Mouse (Mus musculus) heart, postnatal 0 days (tissue): ENCODE measurements around the gene Hlf. TPM values are rescaled to one million over a fixed set of nuclear protein-coding genes. Genes with fewer than 3 reads are reported as not detected.
A peak's percentile ranks its signal among the peaks of the same experiment; 100 is the strongest.

Experiments used
- ATAC-seq: fragments of 200-750 bp; cut with Nextera tagmentation; 2 replicates; pipeline ENCODE4 v1.8.0; 2017; ENCODE audit warnings: low read depth, moderate number of reproducible peaks, moderate library complexity; ENCODE audit not compliant: insufficient read depth
- DNase-seq: peaks from one replicate; pipeline ENCODE4 v3.0.0-alpha.2; 2016; ENCODE audit warnings: low spot score
- H3K27ac ChIP-seq: fragments of 300-500 bp; sonication (generic); 2 replicates; pipeline ENCODE4 v1.5.1; 2014; ENCODE audit warnings: low read depth, mild to moderate bottlenecking
- H3K27me3 ChIP-seq: fragments of 300-500 bp; sonication (generic); 2 replicates; pipeline ENCODE4 v1.6.1; 2014; ENCODE audit warnings: low read length, mixed read lengths; ENCODE audit not compliant: control insufficient read depth, insufficient read depth
- H3K36me3 ChIP-seq: fragments of 300-500 bp; sonication (generic); replicated peaks from 2 replicates; pipeline ENCODE4 v1.6.1; 2014; ENCODE audit warnings: low read length, mixed read lengths; ENCODE audit not compliant: control insufficient read depth, insufficient read depth
- H3K4me1 ChIP-seq: fragments of 300-500 bp; sonication (generic); 2 replicates; pipeline ENCODE4 v1.6.1; 2014; ENCODE audit warnings: antibody characterized with exemption; ENCODE audit not compliant: control insufficient read depth, insufficient read depth
- H3K4me2 ChIP-seq: fragments of 300-500 bp; sonication (generic); 2 replicates; pipeline ENCODE4 v1.6.1; 2014; ENCODE audit warnings: low read depth, mild to moderate bottlenecking, low read length, moderate library complexity
- H3K4me3 ChIP-seq: fragments of 300-500 bp; sonication (generic); 2 replicates; pipeline ENCODE4 v1.5.1; 2014; ENCODE audit warnings: low read depth, low read length
- H3K9ac ChIP-seq: fragments of 300-500 bp; sonication (generic); replicated peaks from 2 replicates; pipeline ENCODE4 v1.6.1; 2014; ENCODE audit warnings: low read depth, low read length, mixed read lengths
- H3K9me3 ChIP-seq: fragments of 300-500 bp; sonication (generic); replicated peaks from 2 replicates; pipeline ENCODE4 v1.6.1; 2016; ENCODE audit warnings: low read length; ENCODE audit not compliant: control insufficient read depth
- CTCF ChIP-seq: IDR thresholded peaks from 2 replicates; pipeline ENCODE4 v1.5.1; 2016; ENCODE audit warnings: antibody characterized with exemption, control low read depth, low read depth
- EP300 ChIP-seq: IDR thresholded peaks from 2 replicates; pipeline ENCODE4 v1.6.1; 2016; ENCODE audit warnings: antibody characterized with exemption, low read depth
- WGBS: fragments of 180-500 bp; shearing (Covaris S2); extraction: QIAGEN DNeasy Blood & Tissue Kit; methylation state at CpG from one replicate; pipeline ENCODE4 v1.1.7; 2014; 5-methylcytosine and 5-hydroxymethylcytosine counted together
- polyA plus RNA-seq: library from polyadenylated mRNA; unstranded; fragments of >200 nt; fragmentation: Nextera tagmentation; extraction: Ambion mirVana; gene quantifications from 2 replicates; pipeline ENCODE4 v1.2.1, GENCODE M21; 2015
- total RNA-seq: library from RNA; depleted of rRNA; stranded (reverse); fragments of >200 nt; gene quantifications from 2 replicates; pipeline ENCODE4 v1.2.3, GENCODE M21; 2014; ENCODE audit warnings: low replicate concordance

Hlf gene
- total and polyA plus RNA-seq, 2 experiments from 2014 or later: 7.0 to 7.6 TPM

- peaks cover 16% of the 10 kb centered on the region for H3K4me1 ChIP-seq
- H3K9ac ChIP-seq: no peak overlapping the region
- no peaks in the 10 kb centered on the region for H3K27me3 ChIP-seq
- no peaks in the 10 kb centered on the region for H3K9me3 ChIP-seq
- WGBS: 46% methylated on average over 5 of the region's 5 CpGs
- no peak for TF ChIP-seq EP300
- peak; percentile 52 for TF ChIP-seq CTCF
- no peak overlapping the region for H3K4me2 ChIP-seq
- H3K36me3 ChIP-seq: no peaks in the 10 kb centered on the region
- DNase-seq: no peak
- peak overlapping the region; percentile 92 for H3K27ac ChIP-seq
- no peak overlapping the region for H3K4me3 ChIP-seq
- peak; percentile 57; the same call in 1 of the 2 replicates for ATAC-seq
Measured at GRCm38 (mm10) chr11:90381113-90381512, 9.6 kb downstream of the Hlf start.

- Histone ChIP-seq H3K4me2 (no peak overlapping the region), H3K27me3 (no peaks in the 10 kb centered on the region), H3K9me3 (no peaks in the 10 kb centered on the region), H3K4me1 (peaks cover 16% of the 10 kb centered on the region), H3K27ac (peak overlapping the region; percentile 92), H3K36me3 (no peaks in the 10 kb centered on the region), H3K9ac (no peak overlapping the region), H3K4me3 (no peak overlapping the region)
- DNase-seq (no peak), ATAC-seq (no peak)
- TF ChIP-seq EP300: no peak
- no peak for TF ChIP-seq CTCF
- WGBS: 71% methylated on average over 10 of the region's 10 CpGs
Measured at GRCm38 (mm10) chr11:90380131-90380685, 10.5 kb downstream of the Hlf start.

GRCm38 (mm10) chr11:90378008-90378407, 12.7 kb downstream of the Hlf start:
- Histone ChIP-seq H3K4me3 (no peak overlapping the region), H3K9me3 (no peaks in the 10 kb centered on the region), H3K4me2 (no peak overlapping the region), H3K9ac (no peak overlapping the region), H3K4me1 (peaks cover 16% of the 10 kb centered on the region), H3K36me3 (no peaks in the 10 kb centered on the region), H3K27ac (no peak overlapping the region), H3K27me3 (no peaks in the 10 kb centered on the region)
- DNase-seq (no peak), ATAC-seq (no peak)
- TF ChIP-seq EP300 (no peak), CTCF (no peak)
- 98% methylated on average over 5 of the region's 5 CpGs for WGBS

GRCm38 (mm10) chr11:90376436-90376835, 14.3 kb downstream of the Hlf start:
- TF ChIP-seq EP300 (no peak), CTCF (no peak)
- ATAC-seq (no peak), DNase-seq (no peak)
- Histone ChIP-seq H3K9me3 (no peaks in the 10 kb centered on the region), H3K36me3 (no peaks in the 10 kb centered on the region), H3K4me3 (no peak overlapping the region), H3K27me3 (no peaks in the 10 kb centered on the region), H3K9ac (no peak overlapping the region), H3K4me2 (no peak overlapping the region), H3K27ac (no peak overlapping the region), H3K4me1 (peaks cover 15% of the 10 kb centered on the region)
- 91% methylated on average over 9 of the region's 9 CpGs for WGBS

GRCm38 (mm10) chr11:90371470-90372100, 19.1 kb downstream of the Hlf start:
- H3K9me3 ChIP-seq: no peaks in the 10 kb centered on the region
- H3K36me3 ChIP-seq: no peaks in the 10 kb centered on the region
- ATAC-seq (no peak), DNase-seq (peak; percentile 5)
- H3K4me3 ChIP-seq: no peak overlapping the region
- TF ChIP-seq EP300 (no peak), CTCF (no peak)
- peaks cover 39% of the 10 kb centered on the region for H3K4me1 ChIP-seq
- WGBS: 51% methylated on average over 8 of the region's 8 CpGs
- H3K9ac ChIP-seq: no peak overlapping the region
- 0 out of 2 replicates have a peak overlapping the region, but pooled peaks have one; percentile 24 for H3K4me2 ChIP-seq
- H3K27me3 ChIP-seq: no peaks in the 10 kb centered on the region
- H3K27ac ChIP-seq: no peak overlapping the region
